Mouse (Mus musculus): ENCODE results near the gene Gm10974. TPM values are rescaled to one million over a fixed set of nuclear protein-coding genes. Genes with fewer than 3 reads are reported as not detected.

The Gm10974 gene
- total RNA-seq (2012; rRNA removed) (not detected in 2 replicates), polyA plus RNA-seq (2012; ENCODE audit: insufficient read depth in 1 of 2, insufficient read length in 2 of 2, low read depth in 1 of 2, low replicate concordance in 2 of 2, missing spikeins in 1 of 2) (not detected)

DNA sequence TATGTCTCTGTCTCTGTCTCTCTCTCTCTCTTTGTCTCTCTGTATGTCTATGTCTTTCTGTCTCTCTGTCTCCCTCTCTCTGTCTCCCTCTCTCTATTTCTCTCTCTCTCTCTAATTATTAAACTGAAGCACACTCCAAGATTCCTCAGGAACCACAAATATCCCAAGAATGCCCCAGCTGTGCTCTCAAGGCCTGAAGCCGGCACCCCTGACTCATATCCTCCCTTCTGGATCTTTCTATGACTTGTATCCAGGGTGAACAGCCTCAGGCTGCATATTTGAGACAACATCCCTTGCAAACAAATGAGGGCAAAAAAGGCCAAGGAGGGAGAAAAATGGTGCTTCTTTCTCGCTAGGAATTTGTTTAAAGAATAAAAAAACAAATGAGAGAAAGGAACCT lies at the start of gene Gm10974:
Gene Gm10974, plus strand, starts transcription at position 2 of the 400 bp plus-strand sequence.
- DNase-seq (ENCODE audit: low read depth, low spot score), result no peak

DNA sequence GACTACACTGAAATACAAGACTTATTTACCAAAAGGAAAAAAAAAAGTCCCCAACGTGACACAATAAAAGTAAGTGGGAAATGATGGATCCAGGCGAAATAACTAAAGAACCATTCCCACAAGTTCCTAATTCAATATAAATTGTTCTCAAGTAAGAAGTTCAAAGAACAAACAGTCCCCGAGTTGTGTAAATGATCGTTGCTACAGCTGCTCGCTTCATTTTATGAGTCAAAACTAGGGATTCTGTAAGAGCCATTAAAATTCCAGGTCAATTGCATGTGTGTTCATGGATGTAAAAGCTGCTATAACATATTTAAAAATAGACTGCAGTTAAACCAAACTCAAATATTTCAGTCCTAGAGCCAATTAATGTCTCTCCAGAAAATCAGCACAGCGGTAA lies 47.6 kb upstream of the Gm10974 start:
- Histone ChIP-seq H3K9me3 (replicated peaks; ENCODE audit: insufficient read depth, low read length) (no peaks in the 10 kb centered on the region), H3K79me2 (ENCODE audit: control insufficient read depth, insufficient read depth, low read length, poor library complexity) (no peaks in the 10 kb centered on the region), H3K4me3 (ENCODE audit: control insufficient read depth in 1 of 2, insufficient read depth in 1 of 2, low read depth in 2 of 2, low read length in 2 of 2) (no peak overlapping the region), H3K27me3 (ENCODE audit: control insufficient read depth in 1 of 2, insufficient read depth in 2 of 2, low read length in 2 of 2) (no peaks in the 10 kb centered on the region), H3K9ac (ENCODE audit: control insufficient read depth, low read depth, low read length, poor library complexity, severe bottlenecking) (no peak overlapping the region), H3K27ac (ENCODE audit: control insufficient read depth, low read depth, low read length) (no peak overlapping the region), H3K36me3 (ENCODE audit: control insufficient read depth in 1 of 2, insufficient read depth in 2 of 2, low read length in 2 of 2) (no peaks in the 10 kb centered on the region; a peak in 2 of 4 replicates), H3K4me1 (ENCODE audit: control insufficient read depth in 1 of 2, insufficient read depth in 2 of 2, low read length in 2 of 2) (no peaks in the 10 kb centered on the region)
- no peak for DNase-seq (ENCODE audit: low read depth, low spot score)
- TF ChIP-seq ELF1 (IDR thresholded peaks at IDR 0.05; ENCODE audit: low read depth, low read length), result no peak
- no peak for TF ChIP-seq MEF2A (IDR thresholded peaks at IDR 0.05; ENCODE audit: extremely low read depth, insufficient replicate concordance, low read depth, low read length, poor library complexity, severe bottlenecking)
- no peak for TF ChIP-seq ZMIZ1 (IDR thresholded peaks at IDR 0.05; ENCODE audit: low read depth, low read length)
- TF ChIP-seq CTCF (IDR thresholded peaks at IDR 0.05 in 2 of 3, conservative IDR thresholded peaks at IDR 0.05 in 1 of 3; ENCODE audit: control insufficient read depth in 1 of 3, insufficient read depth in 1 of 3, low read depth in 2 of 3, low read length in 3 of 3, poor library complexity in 1 of 3, severe bottlenecking in 1 of 3), result no peak
- TF ChIP-seq CHD2 (IDR thresholded peaks at IDR 0.05; ENCODE audit: low read length), result no peak
- TF ChIP-seq NRF1 (IDR thresholded peaks at IDR 0.05; ENCODE audit: insufficient read depth, low read depth, low read length, poor library complexity, severe bottlenecking), result no peak
- no peak for TF ChIP-seq E2F4 (IDR thresholded peaks at IDR 0.05; ENCODE audit: borderline replicate concordance, low read depth, low read length)
- no peak for TF ChIP-seq BHLHE40 (IDR thresholded peaks at IDR 0.05; ENCODE audit: borderline replicate concordance, low read depth, low read length)
- no peak for TF ChIP-seq NELFE (IDR thresholded peaks at IDR 0.05; ENCODE audit: low read depth, low read length)
- no peak for TF ChIP-seq GABPA (IDR thresholded peaks at IDR 0.05; ENCODE audit: low read depth, low read length)
- no peak for TF ChIP-seq RCOR1 (IDR thresholded peaks at IDR 0.05; ENCODE audit: low read depth, low read length)
- no peak for TF ChIP-seq ZC3H11A (IDR thresholded peaks at IDR 0.05; ENCODE audit: low read depth, low read length)
- no peak for TF ChIP-seq HCFC1 (IDR thresholded peaks at IDR 0.05; ENCODE audit: low read depth, low read length)
- no peak for TF ChIP-seq JUND (IDR thresholded peaks at IDR 0.05; ENCODE audit: low read depth, low read length)
- TF ChIP-seq POLR2AphosphoS2 (IDR thresholded peaks at IDR 0.05; ENCODE audit: low read length), result no peak

More for the DNA sequence above, at the start of gene Gm10974:
- H3K79me2 ChIP-seq (ENCODE audit: control insufficient read depth, insufficient read depth, low read length, poor library complexity), result no peaks in the 10 kb centered on the region
- no peak within 1 kb of the TSS for H3K9ac ChIP-seq (ENCODE audit: control insufficient read depth, low read depth, low read length, poor library complexity, severe bottlenecking)
- H3K27me3 ChIP-seq (ENCODE audit: control insufficient read depth in 1 of 2, insufficient read depth in 2 of 2, low read length in 2 of 2), result no peaks in the 10 kb centered on the region
- H3K36me3 ChIP-seq (ENCODE audit: control insufficient read depth in 1 of 2, insufficient read depth in 2 of 2, low read length in 2 of 2), result peaks cover 0 to 3% of the 10 kb centered on the region in 2 experiments; a peak in 2 of 4 replicates
- H3K27ac ChIP-seq (ENCODE audit: control insufficient read depth, low read depth, low read length), result no peak within 1 kb of the TSS
- H3K9me3 ChIP-seq (replicated peaks; ENCODE audit: insufficient read depth, low read length), result no peaks in the 10 kb centered on the region
- no peak within 1 kb of the TSS for H3K4me3 ChIP-seq (ENCODE audit: control insufficient read depth in 1 of 2, insufficient read depth in 1 of 2, low read depth in 2 of 2, low read length in 2 of 2)
- H3K4me1 ChIP-seq (ENCODE audit: control insufficient read depth in 1 of 2, insufficient read depth in 2 of 2, low read length in 2 of 2), result no peaks in the 10 kb centered on the region
- TF ChIP-seq SIN3A (IDR thresholded peaks at IDR 0.05; ENCODE audit: low read length) (no peak), MXI1 (IDR thresholded peaks at IDR 0.05; ENCODE audit: low read depth, low read length) (no peak), USF1 (IDR thresholded peaks at IDR 0.05; ENCODE audit: low read depth, low read length) (no peak), NELFE (IDR thresholded peaks at IDR 0.05; ENCODE audit: low read depth, low read length) (no peak), ZC3H11A (IDR thresholded peaks at IDR 0.05; ENCODE audit: low read depth, low read length) (no peak), NRF1 (IDR thresholded peaks at IDR 0.05; ENCODE audit: insufficient read depth, low read depth, low read length, poor library complexity, severe bottlenecking) (no peak), UBTF (IDR thresholded peaks at IDR 0.05; ENCODE audit: borderline replicate concordance, insufficient read depth, low read depth, low read length) (no peak), TBP (IDR thresholded peaks at IDR 0.05; ENCODE audit: low read depth, low read length) (no peak), POLR2A (IDR thresholded peaks at IDR 0.05; ENCODE audit: control insufficient read depth in 1 of 2, insufficient read depth in 1 of 2, low read depth in 1 of 2, low read length in 2 of 2, poor library complexity in 1 of 2) (no peak), CHD1 (IDR thresholded peaks at IDR 0.05; ENCODE audit: low read depth, low read length) (no peak), JUND (IDR thresholded peaks at IDR 0.05; ENCODE audit: low read depth, low read length) (no peak), SMC3 (IDR thresholded peaks at IDR 0.05; ENCODE audit: low read depth, low read length) (no peak)

All from MEL (cell line).